Mouse (Mus musculus): ENCODE measurements around the gene Ypel3. TPM values are rescaled to one million over a fixed set of nuclear protein-coding genes. Genes with fewer than 3 reads are reported as not detected.

The Ypel3 gene
- polyA plus RNA-seq, 1 experiment from 2014 or later, result 200 TPM

Other genes starting within 250 kb of the Ypel3 start
- 172 and 174 TPM in 2 replicates for gene Eif3c, start 210.5 kb upstream of the Ypel3 start, polyA plus RNA-seq (2015; fragmentation: Nextera tagmentation; extraction: Ambion mirVana)
- 0.36 and 0.88 TPM in 2 replicates for gene Apobr, start 192.0 kb upstream of the Ypel3 start, polyA plus RNA-seq (2015; fragmentation: Nextera tagmentation; extraction: Ambion mirVana)
- gene Cln3, start 191.1 kb upstream of the Ypel3 start, polyA plus RNA-seq (2015; fragmentation: Nextera tagmentation; extraction: Ambion mirVana), result 37.1 and 38.9 TPM in 2 replicates
- gene Il27, start 182.0 kb upstream of the Ypel3 start, polyA plus RNA-seq (2015; fragmentation: Nextera tagmentation; extraction: Ambion mirVana), result not detected in 2 replicates
- 14.8 and 15.6 TPM in 2 replicates for gene Nupr1, start 146.1 kb upstream of the Ypel3 start, polyA plus RNA-seq (2015; fragmentation: Nextera tagmentation; extraction: Ambion mirVana)
- gene Sgf29, start 127.6 kb upstream of the Ypel3 start, polyA plus RNA-seq (2015; fragmentation: Nextera tagmentation; extraction: Ambion mirVana), result 54.9 and 56.5 TPM in 2 replicates
- gene Sult1a1, start 100.5 kb upstream of the Ypel3 start, polyA plus RNA-seq (2015; fragmentation: Nextera tagmentation; extraction: Ambion mirVana), result 11.9 and 12.0 TPM in 2 replicates
- 130 and 133 TPM in 2 replicates for gene Bola2, start 81.6 kb upstream of the Ypel3 start, polyA plus RNA-seq (2015; fragmentation: Nextera tagmentation; extraction: Ambion mirVana)
- gene Slx1b, start 81.2 kb upstream of the Ypel3 start, polyA plus RNA-seq (2015; fragmentation: Nextera tagmentation; extraction: Ambion mirVana), result 13.4 and 15.0 TPM in 2 replicates
- gene Coro1a, start 69.2 kb upstream of the Ypel3 start, polyA plus RNA-seq (2015; fragmentation: Nextera tagmentation; extraction: Ambion mirVana), result 119 and 125 TPM in 2 replicates
- 114 and 119 TPM in 2 replicates for gene Mapk3, start 17.4 kb upstream of the Ypel3 start, polyA plus RNA-seq (2015; fragmentation: Nextera tagmentation; extraction: Ambion mirVana)
- 1.4 and 1.5 TPM in 2 replicates for gene Gdpd3, start 10.6 kb upstream of the Ypel3 start, polyA plus RNA-seq (2015; fragmentation: Nextera tagmentation; extraction: Ambion mirVana)
- 0.29 and 0.55 TPM in 2 replicates for gene Tbx6, start 4.5 kb downstream of the Ypel3 start, polyA plus RNA-seq (2015; fragmentation: Nextera tagmentation; extraction: Ambion mirVana)
- gene Ppp4c, start 15.5 kb downstream of the Ypel3 start, polyA plus RNA-seq (2015; fragmentation: Nextera tagmentation; extraction: Ambion mirVana), result 157 and 165 TPM in 2 replicates
- gene Fam57b, start 20.7 kb downstream of the Ypel3 start, polyA plus RNA-seq (2015; fragmentation: Nextera tagmentation; extraction: Ambion mirVana), result 52.8 and 59.4 TPM in 2 replicates
- 0.49 TPM in 1 of 2 replicates, not detected in the other for gene 4930451I11Rik, start 54.7 kb downstream of the Ypel3 start, polyA plus RNA-seq (2015; fragmentation: Nextera tagmentation; extraction: Ambion mirVana)
- 31.1 and 34.0 TPM in 2 replicates for gene Doc2a, start 70.5 kb downstream of the Ypel3 start, polyA plus RNA-seq (2015; fragmentation: Nextera tagmentation; extraction: Ambion mirVana)
- gene Hirip3, start 85.0 kb downstream of the Ypel3 start, polyA plus RNA-seq (2015; fragmentation: Nextera tagmentation; extraction: Ambion mirVana), result 21.1 and 23.6 TPM in 2 replicates
- gene Ino80e, start 85.4 kb downstream of the Ypel3 start, polyA plus RNA-seq (2015; fragmentation: Nextera tagmentation; extraction: Ambion mirVana), result 88.3 and 100 TPM in 2 replicates
- gene Taok2, start 107.7 kb downstream of the Ypel3 start, polyA plus RNA-seq (2015; fragmentation: Nextera tagmentation; extraction: Ambion mirVana), result 52.8 and 60.3 TPM in 2 replicates
- 34.0 and 35.9 TPM in 2 replicates for gene Tmem219, start 146.0 kb downstream of the Ypel3 start, polyA plus RNA-seq (2015; fragmentation: Nextera tagmentation; extraction: Ambion mirVana)
- gene Kctd13, start 151.9 kb downstream of the Ypel3 start, polyA plus RNA-seq (2015; fragmentation: Nextera tagmentation; extraction: Ambion mirVana), result 126 and 134 TPM in 2 replicates
- gene Asphd1, start 172.6 kb downstream of the Ypel3 start, polyA plus RNA-seq (2015; fragmentation: Nextera tagmentation; extraction: Ambion mirVana), result 9.4 and 11.5 TPM in 2 replicates
- gene Sez6l2, start 173.6 kb downstream of the Ypel3 start, polyA plus RNA-seq (2015; fragmentation: Nextera tagmentation; extraction: Ambion mirVana), result 54.9 and 56.7 TPM in 2 replicates
- 160 and 162 TPM in 2 replicates for gene Cdipt, start 199.0 kb downstream of the Ypel3 start, polyA plus RNA-seq (2015; fragmentation: Nextera tagmentation; extraction: Ambion mirVana)
- 1.2 and 1.6 TPM in 2 replicates for gene Cdiptos, start 199.1 kb downstream of the Ypel3 start, polyA plus RNA-seq (2015; fragmentation: Nextera tagmentation; extraction: Ambion mirVana)
- 3.9 and 4.8 TPM in 2 replicates for gene Mvp, start 237.7 kb downstream of the Ypel3 start, polyA plus RNA-seq (2015; fragmentation: Nextera tagmentation; extraction: Ambion mirVana)
- gene Pagr1b, start 239.5 kb downstream of the Ypel3 start, polyA plus RNA-seq (2015; fragmentation: Nextera tagmentation; extraction: Ambion mirVana), result 0.31 TPM in 1 of 2 replicates, not detected in the other
- 26.9 and 55.8 TPM in 2 replicates for gene Pagr1a, start 240.4 kb downstream of the Ypel3 start, polyA plus RNA-seq (2015; fragmentation: Nextera tagmentation; extraction: Ambion mirVana)
- gene Gm42742, start 244.1 kb downstream of the Ypel3 start, polyA plus RNA-seq (2015; fragmentation: Nextera tagmentation; extraction: Ambion mirVana), result 47.5 and 81.5 TPM in 2 replicates
- gene Prrt2, start 244.3 kb downstream of the Ypel3 start, polyA plus RNA-seq (2015; fragmentation: Nextera tagmentation; extraction: Ambion mirVana), result 71.4 and 84.6 TPM in 2 replicates